Mouse (Mus musculus): ENCODE results near the gene Map1s.

GRCm38 (mm10) chr8:70900872-70901387 lies 4.8 kb upstream of the Map1s start:
- TF ChIP-seq CTCF (IDR thresholded peaks at IDR 0.05; ENCODE audit: low read depth) (no peak), EP300 (optimal IDR thresholded peaks at IDR 0.05) (no peak)

Data from stomach, postnatal 0 days (tissue).